Mouse (Mus musculus): Measurements from ENCODE around the gene Gpr15.
A peak's percentile ranks its signal among the peaks of the same experiment; 100 is the strongest.

The Gpr15 gene

DNA sequence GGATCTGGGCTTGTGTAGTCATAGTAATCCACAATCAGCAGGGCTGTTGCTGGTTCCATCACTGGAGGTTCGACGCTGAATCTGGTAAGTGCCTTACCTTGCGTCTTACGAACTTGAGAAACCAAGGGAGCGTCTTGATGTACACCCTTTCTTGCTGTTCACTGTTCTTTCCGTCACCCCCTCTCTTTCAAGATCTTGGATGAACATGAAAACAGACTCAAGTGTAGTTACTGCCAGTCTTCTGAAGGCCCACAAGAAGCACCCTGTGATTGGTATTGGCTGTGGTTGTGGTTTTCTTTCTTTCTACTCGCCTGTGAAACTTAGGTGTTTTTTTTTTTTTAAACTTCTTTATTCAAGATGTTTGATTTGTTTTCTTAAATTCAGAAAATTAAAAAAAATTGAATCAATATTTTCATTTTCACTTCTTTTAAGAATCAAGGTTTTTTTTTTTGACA lies at the start of gene Gpr15:
Gene Gpr15 (minus strand): TSS at position 405 of the 455 bp plus-strand sequence.
- DNase-seq (ENCODE audit: low read depth, low spot score) = no peak

DNA sequence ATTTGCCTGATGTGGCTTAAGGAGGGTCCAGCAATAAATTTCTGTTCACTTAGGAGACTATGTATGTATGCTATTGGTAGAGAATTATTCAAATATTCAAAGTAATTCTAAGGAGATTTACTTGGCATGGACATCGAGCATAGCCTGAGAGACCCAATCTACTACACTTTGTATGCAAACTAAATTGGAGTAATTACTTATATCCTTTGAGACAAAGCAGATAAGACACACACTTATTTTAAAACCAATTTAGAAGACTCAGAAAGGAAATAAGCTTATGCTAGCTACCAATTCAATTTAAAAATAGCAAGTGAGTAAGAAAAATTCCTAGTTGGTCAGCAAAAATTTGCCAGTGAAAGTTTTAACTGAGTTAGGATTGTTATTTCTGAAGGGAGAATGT lies 44.2 kb upstream of the Gpr15 start, which contains the start of gene Olfr172:
Gene Olfr172 (minus strand): TSS at position 101 of the 400 bp plus-strand sequence.
- no peak for DNase-seq (ENCODE audit: low read depth, low spot score)

- no peak for DNase-seq (ENCODE audit: low read depth, low spot score)
These were observed 37.3 kb upstream of the Gpr15 start for GRCm38 (mm10) chr16:58756191-58756590.

- no peak for DNase-seq (ENCODE audit: low read depth, low spot score)
These were observed 32.4 kb upstream of the Gpr15 start for GRCm38 (mm10) chr16:58751314-58751713.

DNA sequence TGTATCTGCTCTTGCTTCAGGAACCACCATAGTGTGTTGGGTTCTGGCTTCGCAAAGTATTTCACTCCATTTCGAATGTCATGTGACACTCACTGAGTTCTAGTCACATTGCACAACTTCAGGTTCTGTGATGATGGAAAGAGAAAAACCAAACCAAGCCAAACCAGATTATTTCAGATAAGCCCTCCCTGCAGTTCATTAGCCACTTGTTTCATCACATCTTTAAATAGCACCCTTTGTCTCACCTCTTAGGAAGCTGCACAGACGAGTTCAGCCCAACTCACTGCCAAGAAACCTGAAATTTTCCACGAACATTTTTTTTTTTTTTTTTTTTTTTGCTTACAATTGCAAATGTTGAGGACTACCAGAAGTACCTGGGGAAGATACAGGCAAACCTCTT lies 27.8 kb upstream of the Gpr15 start:
- DNase-seq (ENCODE audit: low read depth, low spot score) = no peak

DNA sequence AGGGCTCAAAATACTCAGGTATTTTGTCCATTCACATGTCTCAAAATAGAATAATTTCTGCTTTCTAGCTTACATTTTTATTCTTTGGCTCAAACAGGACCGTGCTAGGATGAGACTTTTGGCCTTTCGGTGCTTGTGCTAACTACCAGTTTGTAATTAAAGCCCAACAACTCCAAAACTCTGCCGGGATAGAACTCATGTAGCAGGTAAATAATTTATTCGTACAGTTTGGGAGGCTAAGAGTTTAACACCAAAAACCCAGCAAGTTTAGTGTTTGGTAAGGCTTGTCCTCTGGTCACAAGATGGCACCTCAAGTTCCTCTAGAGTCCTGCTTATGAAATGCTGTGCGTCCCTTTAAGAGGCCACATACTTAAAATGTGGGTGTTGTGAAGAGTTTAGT lies 21.9 kb upstream of the Gpr15 start:
- no peak for DNase-seq (ENCODE audit: low read depth, low spot score)

DNA sequence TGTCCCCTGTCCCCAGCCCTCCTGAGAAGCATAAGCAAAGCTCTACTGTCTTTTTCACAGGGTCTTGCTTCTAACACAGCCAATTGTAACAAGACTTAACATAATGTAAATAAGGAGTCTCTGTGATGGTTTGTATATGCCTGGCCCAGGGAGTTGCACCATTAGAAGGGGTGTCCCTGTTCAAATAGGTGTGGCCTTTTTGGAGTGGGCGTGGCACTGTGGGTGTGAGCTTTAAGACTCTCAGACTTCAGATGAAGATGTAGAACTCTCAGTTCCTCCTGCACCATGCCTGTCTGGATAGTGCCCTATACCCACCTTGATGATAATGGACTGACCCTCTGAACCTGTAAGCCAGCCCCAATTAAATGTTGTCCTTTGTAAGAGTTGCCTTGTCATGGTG lies 19.9 kb upstream of the Gpr15 start:
- peak; percentile 40 for DNase-seq (ENCODE audit: low read depth, low spot score)

GRCm38 (mm10) chr16:58738205-58738604 lies 19.3 kb upstream of the Gpr15 start:
- DNase-seq (ENCODE audit: low read depth, low spot score) = no peak

- DNase-seq (ENCODE audit: low read depth, low spot score) = peak; percentile 20
These were observed 9.4 kb upstream of the Gpr15 start for GRCm38 (mm10) chr16:58728176-58728671.

GRCm38 (mm10) chr16:58727477-58728131 lies 8.7 kb upstream of the Gpr15 start, which contains the start of gene Cldnd1:
TSS of gene Cldnd1 (plus strand) at chr16:58727910.
- peak; percentile 80 for DNase-seq (ENCODE audit: low read depth, low spot score)

GRCm38 (mm10) chr16:58726680-58727476 lies 8.0 kb upstream of the Gpr15 start:
- no peak for DNase-seq (ENCODE audit: low read depth, low spot score)

DNA sequence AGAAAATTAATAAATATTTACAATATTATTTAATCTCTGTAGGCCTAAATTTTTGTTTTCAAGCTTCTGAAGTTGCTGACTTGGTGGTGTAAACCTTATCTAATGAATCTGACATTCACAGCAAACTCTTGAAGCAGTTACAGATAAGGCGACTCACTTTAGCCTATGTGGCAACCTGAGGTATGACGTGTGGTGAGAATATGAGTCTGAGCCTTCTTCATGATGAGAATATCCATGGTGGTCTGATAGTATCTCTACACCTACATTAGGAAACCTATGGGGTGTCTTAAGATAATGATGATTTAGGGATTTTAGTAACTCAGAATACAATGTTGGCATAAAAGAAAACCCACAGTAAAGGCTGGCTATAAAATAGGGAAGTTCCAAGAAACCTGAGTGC lies 3.4 kb upstream of the Gpr15 start:
- no peak for DNase-seq (ENCODE audit: low read depth, low spot score)

DNA sequence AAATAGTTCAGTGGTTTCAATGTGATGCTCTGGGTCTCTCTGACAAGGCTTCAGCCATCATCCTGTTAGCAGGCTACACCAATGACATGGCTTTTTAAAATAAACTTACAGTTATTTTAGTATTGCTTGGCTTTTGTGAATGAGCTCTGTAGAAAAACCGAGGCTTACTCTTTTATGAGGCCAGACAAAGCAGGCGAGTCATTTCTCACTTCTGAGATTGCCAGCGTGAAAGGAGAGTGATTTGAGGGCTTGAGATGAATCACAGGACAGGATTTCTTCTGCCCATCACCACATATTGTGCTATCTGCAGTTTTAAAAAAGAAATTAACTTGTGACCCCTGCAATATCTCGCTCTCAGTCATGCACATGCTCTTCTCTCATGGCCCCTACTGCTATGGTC lies 3.9 kb downstream of the Gpr15 start:
- DNase-seq (ENCODE audit: low read depth, low spot score) = no peak

- DNase-seq (ENCODE audit: low read depth, low spot score) = no peak
These were observed 5.7 kb downstream of the Gpr15 start for GRCm38 (mm10) chr16:58713128-58713527.

GRCm38 (mm10) chr16:58712221-58712620 lies 6.6 kb downstream of the Gpr15 start:
- no peak for DNase-seq (ENCODE audit: low read depth, low spot score)

- no peak for DNase-seq (ENCODE audit: low read depth, low spot score)
These were observed 9.3 kb downstream of the Gpr15 start for GRCm38 (mm10) chr16:58709536-58709935.

- DNase-seq (ENCODE audit: low read depth, low spot score) = no peak
These were observed 10.0 kb downstream of the Gpr15 start for GRCm38 (mm10) chr16:58708601-58709475.

- no peak for DNase-seq (ENCODE audit: low read depth, low spot score)
These were observed 11.5 kb downstream of the Gpr15 start for GRCm38 (mm10) chr16:58707276-58707905.

DNA sequence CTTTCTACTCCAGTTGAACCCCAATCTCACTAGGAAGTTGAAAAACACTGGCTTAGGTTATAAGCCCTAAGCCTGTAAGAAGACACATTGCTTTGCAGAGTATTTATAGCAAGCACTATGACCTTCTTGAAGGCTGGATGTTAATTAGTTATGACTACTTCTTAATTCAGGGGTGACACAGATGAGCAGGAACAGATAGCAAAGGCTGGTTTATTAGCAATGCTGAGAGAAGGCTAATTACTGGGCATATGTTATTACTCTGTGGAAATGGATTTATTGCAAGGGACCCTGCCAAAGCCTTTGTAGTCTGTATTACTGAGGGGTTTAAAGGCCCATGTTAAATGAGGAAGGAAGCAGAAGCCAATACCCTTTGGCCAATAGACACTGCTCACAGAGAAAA lies 13.9 kb downstream of the Gpr15 start:
- DNase-seq (ENCODE audit: low read depth, low spot score) = no peak

DNA sequence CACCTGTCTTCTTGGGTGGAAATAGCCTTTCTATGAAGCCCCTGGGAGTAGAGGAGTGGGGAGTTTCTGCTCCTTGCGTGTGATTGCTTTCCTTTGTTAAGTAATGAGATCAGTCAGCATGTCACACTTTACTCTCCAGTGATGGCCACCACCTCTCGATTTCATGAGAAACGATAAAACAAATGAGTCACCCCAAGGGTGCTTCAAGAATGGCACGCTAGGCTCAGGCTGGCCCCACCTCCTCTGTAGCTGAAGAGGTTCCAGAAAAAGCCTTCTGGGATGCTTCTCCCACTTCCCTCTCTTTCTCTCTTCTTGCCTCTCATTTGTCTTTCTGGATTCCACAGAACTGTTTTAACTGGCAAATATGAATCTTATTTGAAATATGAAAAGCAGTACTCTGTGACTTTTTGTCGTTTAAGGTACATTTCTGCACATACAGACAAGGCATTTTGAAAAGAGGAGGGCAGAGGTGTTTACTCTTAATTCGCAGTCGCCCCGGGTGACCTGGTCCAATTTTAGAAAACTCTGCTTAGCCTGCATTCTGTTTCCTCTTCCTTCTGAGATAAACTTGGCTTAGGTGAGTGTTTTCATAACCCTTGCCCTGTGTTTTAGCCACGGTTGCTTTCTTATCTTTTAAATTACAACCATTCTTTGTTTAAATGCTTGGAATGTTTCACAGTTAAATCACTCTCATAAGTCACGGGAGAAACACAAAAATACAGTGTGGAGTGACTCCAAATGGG lies 15.3 kb downstream of the Gpr15 start:
- no peak for DNase-seq (ENCODE audit: low read depth, low spot score)
